Mouse (Mus musculus) heart, adult 2 months (tissue): ENCODE data around the gene Adprm. TPM values are rescaled to one million over a fixed set of nuclear protein-coding genes. Genes with fewer than 3 reads are reported as not detected.
A peak's percentile ranks its signal among the peaks of the same experiment; 100 is the strongest.

Experiments
- DNase-seq, 2 experiments: peaks; one replicate each; pipeline ENCODE4 v3.0.0; 2021
- H3K27ac ChIP-seq: fragments of 200-600 bp; 2 replicates; pipeline ENCODE4 v1.8.1; 2022
- H3K27me3 ChIP-seq: fragments of 200-500 bp; 2 replicates; pipeline ENCODE4 v1.6.1; 2012; ENCODE audit warnings: mild to moderate bottlenecking, low read length, inconsistent platforms, mixed read lengths; ENCODE audit not compliant: control insufficient read depth, insufficient read depth
- H3K36me3 ChIP-seq: fragments of 200-500 bp; 2 replicates; pipeline ENCODE4 v1.6.1; 2012; ENCODE audit warnings: low read length, inconsistent platforms; ENCODE audit not compliant: control insufficient read depth, insufficient read depth
- H3K4me1 ChIP-seq: fragments of 200-500 bp; 2 replicates; pipeline ENCODE4 v1.6.1; 2011; ENCODE audit warnings: low read length; ENCODE audit not compliant: control insufficient read depth, insufficient read depth
- H3K4me3 ChIP-seq: fragments of 200-600 bp; 2 replicates; pipeline ENCODE4 v1.8.1; 2022
- H3K79me2 ChIP-seq: fragments of 200-500 bp; replicated peaks from 2 replicates; pipeline ENCODE4 v1.6.1; 2012; ENCODE audit warnings: mild to moderate bottlenecking, inconsistent platforms, low read length, moderate library complexity, mixed read lengths; ENCODE audit not compliant: control insufficient read depth, insufficient read depth
- H3K9ac ChIP-seq: fragments of 200-500 bp; 2 replicates; pipeline ENCODE4 v1.6.1; 2012; ENCODE audit warnings: low read depth, mild to moderate bottlenecking, control low read depth, inconsistent platforms, low read length, mixed read lengths
- CTCF ChIP-seq: fragments of 200-600 bp; IDR thresholded peaks from 2 replicates; pipeline ENCODE4 v1.8.1; 2022; ENCODE audit warnings: antibody characterized with exemption, mild to moderate bottlenecking, moderate library complexity
- EP300 ChIP-seq: fragments of 200-500 bp; IDR thresholded peaks from 2 replicates; pipeline ENCODE4 v1.6.1; 2011; ENCODE audit warnings: low read depth, low read length, control low read depth; ENCODE audit not compliant: insufficient read depth
- POLR2A ChIP-seq: fragments of 200-500 bp; IDR thresholded peaks from 2 replicates; pipeline ENCODE4 v1.6.1; 2011; ENCODE audit warnings: mild to moderate bottlenecking, low read depth, low read length, control low read depth; ENCODE audit not compliant: insufficient read depth
- WGBS: fragments of 180-500 bp; shearing (Covaris S2); methylation state at CpG from one replicate; pipeline ENCODE4 v1.1.7; 2018; 5-methylcytosine and 5-hydroxymethylcytosine counted together
- intact Hi-C: fragments of 180-260 bp; cut with DNase I; formaldehyde crosslinking; loops from one replicate; pipeline ENCODE4 v1.15.1; 2025
- microRNA-seq, 2 experiments: library from miRNA; unstranded; fragments of <30 nt; microRNA quantifications; one replicate each; pipeline ENCODE4 v1.2.0; 2021
- polyA plus RNA-seq: library from polyadenylated mRNA; depleted of rRNA; stranded (reverse); fragments of >200 nt; gene quantifications from 2 replicates; pipeline ENCODE4 v1.2.3, GENCODE M21; 2012; rRNA removed
- total RNA-seq, 2 experiments: library from RNA; stranded (reverse); gene quantifications; 2 replicates each; pipeline ENCODE4 v1.2.3; 2021

Gene Adprm
- total and polyA plus RNA-seq, 3 experiments: 9.8 to 14.6 (median 10.8) TPM

DNA sequence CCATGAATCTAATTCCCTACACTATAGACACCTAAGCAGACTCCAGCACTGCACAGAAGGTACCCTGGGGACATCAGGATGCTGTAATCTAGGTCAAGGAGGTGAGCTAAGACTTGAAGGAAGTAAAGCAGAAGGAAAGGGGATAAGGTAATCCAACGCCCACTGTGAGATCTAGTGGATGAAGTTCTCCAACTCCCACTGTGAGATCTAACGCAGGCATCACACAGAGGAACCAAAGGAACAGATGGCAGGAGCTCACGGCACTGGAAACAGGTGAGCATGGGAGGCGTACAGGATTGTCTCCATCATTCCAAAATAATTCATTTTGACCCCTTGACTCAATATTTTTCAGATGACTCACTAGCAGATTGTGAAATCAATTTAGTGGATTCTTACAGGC is 55.9 kb downstream of the Adprm start:
- TF ChIP-seq POLR2A (no peak), EP300 (no peak), CTCF (no peak)
- 82% methylated on average over 4 of the region's 4 CpGs for WGBS
- intact Hi-C loops: no loop called here
- peaks cover 3% of the 10 kb centered on the region for H3K4me1 ChIP-seq
- H3K27me3 ChIP-seq: no peaks in the 10 kb centered on the region
- no peak for DNase-seq
- H3K36me3 ChIP-seq: no peaks in the 10 kb centered on the region
- H3K9ac ChIP-seq: no peak overlapping the region
- no peak overlapping the region for H3K27ac ChIP-seq
- no peaks in the 10 kb centered on the region for H3K79me2 ChIP-seq
- no peak overlapping the region for H3K4me3 ChIP-seq

DNA sequence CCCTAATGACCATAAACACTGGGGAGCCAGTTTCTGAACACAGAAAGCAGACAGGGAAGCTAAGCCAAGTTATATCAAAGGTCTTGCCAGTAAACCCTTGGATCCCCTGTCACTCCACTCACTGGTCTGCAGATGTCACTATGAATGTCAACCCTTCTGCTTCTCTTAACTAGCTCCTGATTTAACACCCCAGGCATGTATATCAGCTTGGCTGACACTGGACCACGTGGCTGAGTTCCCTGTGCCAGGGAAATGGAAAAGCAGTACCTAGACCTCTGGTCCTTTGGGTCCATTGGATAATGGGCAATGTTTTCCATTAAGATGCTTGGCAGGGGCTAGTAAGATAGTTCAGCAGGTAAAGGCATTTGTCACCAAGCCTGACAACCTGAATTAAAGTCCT is 58.7 kb downstream of the Adprm start:
- no peak overlapping the region for H3K4me3 ChIP-seq
- WGBS: 32% methylated on average over 1 of the region's 1 CpGs
- no peaks in the 10 kb centered on the region for H3K79me2 ChIP-seq
- peaks cover 3% of the 10 kb centered on the region for H3K4me1 ChIP-seq
- no peaks in the 10 kb centered on the region for H3K27me3 ChIP-seq
- TF ChIP-seq CTCF: no peak
- TF ChIP-seq POLR2A: no peak
- 0 out of 2 replicates have a peak, but pooled peaks have one; percentile 35 for TF ChIP-seq EP300
- no peak overlapping the region for H3K9ac ChIP-seq
- H3K36me3 ChIP-seq: no peaks in the 10 kb centered on the region
- peak overlapping the region; percentile 40; the same call in 1 of the 2 replicates for H3K27ac ChIP-seq
- peak in 1 of 2 experiments; percentile 54 for DNase-seq
- intact Hi-C loops: no loop called here

DNA sequence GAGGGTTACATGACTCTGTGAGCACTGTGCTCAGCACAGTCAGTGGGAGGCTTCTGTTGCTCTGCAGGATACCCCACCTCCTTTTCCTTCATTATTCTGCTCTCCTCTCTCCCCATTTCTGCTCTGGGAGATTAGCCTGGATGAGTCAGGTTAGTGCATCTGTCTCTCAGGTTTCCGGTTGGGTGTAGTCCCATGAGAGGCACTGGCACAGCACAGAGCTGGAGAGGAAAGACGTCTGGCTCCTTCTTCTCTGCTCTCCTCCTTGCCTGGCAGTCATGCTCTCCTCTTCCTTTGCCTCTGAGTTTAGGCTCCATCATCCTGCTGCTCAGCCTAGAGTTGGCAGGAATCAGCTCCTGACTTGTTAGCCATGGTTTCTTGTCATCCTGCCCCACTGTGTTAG is 60.2 kb downstream of the Adprm start:
- TF ChIP-seq EP300: no peak
- TF ChIP-seq CTCF: no peak
- intact Hi-C loops: no loop called here
- no peak overlapping the region for H3K27ac ChIP-seq
- H3K4me3 ChIP-seq: no peak overlapping the region
- no peaks in the 10 kb centered on the region for H3K4me1 ChIP-seq
- no peaks in the 10 kb centered on the region for H3K79me2 ChIP-seq
- no peak for DNase-seq
- no peaks in the 10 kb centered on the region for H3K27me3 ChIP-seq
- no peak overlapping the region for H3K9ac ChIP-seq
- WGBS: 48% methylated on average over 2 of the region's 2 CpGs
- H3K36me3 ChIP-seq: no peaks in the 10 kb centered on the region

Small RNA genes within 50 kb of the gene (microRNA-seq; reads per million reads assigned to microRNA genes)
- 0 reads per million in 2 experiments for gene Mir6923

Other genes with a start within 250 kb of the Adprm start
- 1 to 10 TPM; 7.9 to 8.3 TPM for gene Pirt, start 140.6 kb downstream of the Adprm start, total RNA-seq
- 6.6 and 13.6 TPM in 2 replicates for gene Pirt, start 140.6 kb downstream of the Adprm start, polyA plus RNA-seq
- not detected for gene Tmem238l, start 96.0 kb downstream of the Adprm start, total RNA-seq
- not detected in 2 replicates for gene Tmem238l, start 96.0 kb downstream of the Adprm start, polyA plus RNA-seq
- 1 to 10 TPM; 1.9 to 2.0 TPM for gene Tmem220, start 27.4 kb downstream of the Adprm start, total RNA-seq
- 2.1 and 3.8 TPM in 2 replicates for gene Tmem220, start 27.4 kb downstream of the Adprm start, polyA plus RNA-seq
- gene Sco1, start 76 bp upstream of the Adprm start, total RNA-seq: 10 to 100 TPM; 18.3 to 20.1 TPM
- 7.8 and 12.0 TPM in 2 replicates for gene Sco1, start 76 bp upstream of the Adprm start, polyA plus RNA-seq
- gene Myh3, start 25.7 kb upstream of the Adprm start, total RNA-seq: not detected
- not detected in 2 replicates for gene Myh3, start 25.7 kb upstream of the Adprm start, polyA plus RNA-seq
- not detected for gene Myh2, start 118.4 kb upstream of the Adprm start, total RNA-seq
- not detected in 2 replicates for gene Myh2, start 118.4 kb upstream of the Adprm start, polyA plus RNA-seq
- gene Myh1, start 147.5 kb upstream of the Adprm start, total RNA-seq: not detected
- gene Myh1, start 147.5 kb upstream of the Adprm start, polyA plus RNA-seq: 0.03 TPM in 1 of 2 replicates, not detected in the other
- gene Myh4, start 185.4 kb upstream of the Adprm start, total RNA-seq: under 1 TPM in 1 of 2 experiments, not detected in 1; 0.05 TPM
- gene Myh4, start 185.4 kb upstream of the Adprm start, polyA plus RNA-seq: not detected in 2 replicates
- gene Myh8, start 224.5 kb upstream of the Adprm start, total RNA-seq: not detected
- 0.06 TPM in 1 of 2 replicates, not detected in the other for gene Myh8, start 224.5 kb upstream of the Adprm start, polyA plus RNA-seq